Mouse (Mus musculus) lung, postnatal 0 days (tissue): ENCODE measurements around the gene Slc38a9. TPM values are rescaled to one million over a fixed set of nuclear protein-coding genes. Genes with fewer than 3 reads are reported as not detected.

ENCODE experiments used
- ATAC-seq: fragments of 200-750 bp; cut with Nextera tagmentation; 2 replicates; pipeline ENCODE4 v1.8.0; 2017; ENCODE audit warnings: moderate library complexity
- DNase-seq: peaks from one replicate; pipeline ENCODE4 v3.0.0-alpha.2; 2016; ENCODE audit warnings: low spot score
- H3K27ac ChIP-seq: fragments of 300-500 bp; sonication (generic); 2 replicates; pipeline ENCODE4 v1.5.1; 2014; ENCODE audit warnings: antibody characterized with exemption, mild to moderate bottlenecking, low read length, mixed read lengths
- H3K27me3 ChIP-seq: fragments of 300-500 bp; sonication (generic); replicated peaks from 2 replicates; pipeline ENCODE4 v1.6.1; 2014; ENCODE audit warnings: low read length, mixed read lengths; ENCODE audit not compliant: insufficient read depth
- H3K36me3 ChIP-seq: fragments of 300-500 bp; sonication (generic); 2 replicates; pipeline ENCODE4 v1.6.1; 2014; ENCODE audit warnings: low read length, mixed read lengths; ENCODE audit not compliant: insufficient read depth
- H3K4me1 ChIP-seq: fragments of 300-500 bp; sonication (generic); 2 replicates; pipeline ENCODE4 v1.6.1; 2014; ENCODE audit warnings: antibody characterized with exemption, low read depth, low read length, mixed read lengths; ENCODE audit not compliant: insufficient read depth
- H3K4me2 ChIP-seq: fragments of 300-500 bp; sonication (generic); replicated peaks from 2 replicates; pipeline ENCODE4 v1.6.1; 2014; ENCODE audit warnings: low read depth, mild to moderate bottlenecking, low read length, moderate library complexity, mixed read lengths
- H3K4me3 ChIP-seq: fragments of 300-500 bp; sonication (generic); 2 replicates; pipeline ENCODE4 v1.5.1; 2014; ENCODE audit warnings: low read depth, low read length
- H3K9ac ChIP-seq: fragments of 300-500 bp; sonication (generic); replicated peaks from 2 replicates; pipeline ENCODE4 v1.6.1; 2014; ENCODE audit warnings: low read depth, mild to moderate bottlenecking
- H3K9me3 ChIP-seq: fragments of 300-500 bp; sonication (generic); 2 replicates; pipeline ENCODE4 v1.6.1; 2016; ENCODE audit warnings: low read length, mixed read lengths
- CTCF ChIP-seq: IDR thresholded peaks from 2 replicates; pipeline ENCODE4 v1.5.1; 2016; ENCODE audit warnings: antibody characterized with exemption, mild to moderate bottlenecking
- EP300 ChIP-seq: IDR thresholded peaks from 2 replicates; pipeline ENCODE4 v1.6.1; 2016; ENCODE audit warnings: antibody characterized with exemption, mild to moderate bottlenecking, control low read depth
- WGBS: fragments of 180-500 bp; shearing (Covaris S2); extraction: QIAGEN DNeasy Blood & Tissue Kit; methylation state at CpG from one replicate; pipeline ENCODE4 v1.1.7; 2014; 5-methylcytosine and 5-hydroxymethylcytosine counted together
- polyA plus RNA-seq: library from polyadenylated mRNA; unstranded; fragments of >200 nt; fragmentation: Nextera tagmentation; extraction: Ambion mirVana; gene quantifications from 2 replicates; pipeline ENCODE4 v1.2.1, GENCODE M21; 2015

Slc38a9 gene
- polyA plus RNA-seq: 15.3 and 15.7 TPM in 2 replicates

DNA sequence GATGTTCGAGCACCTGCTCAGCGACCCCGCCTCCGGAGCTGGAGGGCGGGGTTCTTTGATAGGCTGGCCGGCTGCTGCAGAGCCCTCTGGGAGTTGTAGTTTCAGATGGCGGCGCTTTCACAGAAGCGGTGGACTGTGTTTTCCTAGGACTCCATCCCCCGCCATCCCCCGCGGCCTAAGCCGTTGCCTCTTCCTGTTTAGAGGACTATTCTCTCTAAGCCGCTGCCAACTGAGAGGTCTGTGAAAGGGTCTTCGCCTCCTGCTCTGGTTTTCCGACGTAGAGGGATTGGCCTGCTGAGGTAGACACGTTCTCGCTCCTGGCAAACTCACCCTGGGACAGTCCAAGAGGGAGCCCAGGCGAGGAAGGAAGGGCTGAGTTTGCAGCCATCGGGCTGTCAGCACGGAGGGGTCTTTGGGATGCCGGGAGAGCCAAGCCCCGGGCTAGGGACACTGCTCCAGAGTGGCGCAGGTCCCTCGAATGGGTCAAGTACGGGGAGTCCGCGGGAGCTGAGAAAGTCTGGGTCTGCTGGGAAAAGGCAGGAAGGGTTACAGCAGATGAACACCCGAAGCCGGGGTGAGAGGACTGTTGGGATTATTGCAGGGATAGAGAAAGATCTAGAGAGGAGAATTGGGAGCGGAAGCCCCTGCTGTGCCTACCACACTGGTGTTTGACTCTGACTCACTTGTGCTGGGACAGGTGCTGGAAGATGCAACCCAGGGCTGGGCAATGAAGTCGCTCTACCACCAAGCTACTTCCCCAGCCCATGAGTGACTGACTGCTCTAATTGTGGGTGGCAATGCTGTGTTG lies at the start of gene Slc38a9:
TSS of gene Slc38a9 (plus strand) at position 178 of the 808 bp plus-strand sequence.
- Histone ChIP-seq H3K4me3 (peak within 1 kb of the TSS; percentile 71), H3K4me1 (no peaks in the 10 kb centered on the region), H3K9me3 (no peaks in the 10 kb centered on the region), H3K36me3 (no peaks in the 10 kb centered on the region), H3K27me3 (no peaks in the 10 kb centered on the region), H3K4me2 (peak within 1 kb of the TSS; percentile 74), H3K9ac (peak within 1 kb of the TSS; percentile 69), H3K27ac (no peak within 1 kb of the TSS)
- ATAC-seq (peak; percentile 100), DNase-seq (peak; percentile 97)
- TF ChIP-seq CTCF (no peak), EP300 (no peak)
- WGBS: under 1% methylated on average over 33 of the region's 33 CpGs

DNA sequence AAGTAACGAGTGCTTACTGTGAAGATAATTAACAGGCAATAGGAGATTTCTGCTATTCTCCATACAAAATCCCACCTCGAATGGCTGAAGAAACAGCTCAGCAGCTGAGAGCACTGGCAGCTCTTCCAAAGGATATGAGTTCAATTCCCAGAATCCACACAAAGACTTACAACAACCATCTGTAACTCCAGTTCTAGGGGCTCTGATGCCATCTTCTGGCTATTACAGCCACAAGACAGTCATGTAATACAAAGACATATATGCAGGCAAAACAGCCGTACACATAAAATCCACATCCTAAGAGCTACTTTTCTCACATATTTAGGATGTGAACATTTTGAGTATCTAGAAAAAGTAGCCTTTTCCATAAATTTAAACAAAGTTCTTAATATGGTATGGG lies 39.0 kb upstream of the Slc38a9 start:
- H3K4me1 ChIP-seq: no peaks in the 10 kb centered on the region
- H3K4me3 ChIP-seq: no peak overlapping the region
- no peaks in the 10 kb centered on the region for H3K27me3 ChIP-seq
- H3K9me3 ChIP-seq: no peaks in the 10 kb centered on the region
- H3K9ac ChIP-seq: no peak overlapping the region
- DNase-seq (peak; percentile 32), ATAC-seq (peak; percentile 41; the same call in 1 of the 2 replicates)
- no peaks in the 10 kb centered on the region for H3K36me3 ChIP-seq
- H3K4me2 ChIP-seq: no peak overlapping the region
- no peak for TF ChIP-seq EP300
- TF ChIP-seq CTCF: peak; percentile 51
- no peak overlapping the region for H3K27ac ChIP-seq
- WGBS: 52% methylated on average over 3 of the region's 3 CpGs

DNA sequence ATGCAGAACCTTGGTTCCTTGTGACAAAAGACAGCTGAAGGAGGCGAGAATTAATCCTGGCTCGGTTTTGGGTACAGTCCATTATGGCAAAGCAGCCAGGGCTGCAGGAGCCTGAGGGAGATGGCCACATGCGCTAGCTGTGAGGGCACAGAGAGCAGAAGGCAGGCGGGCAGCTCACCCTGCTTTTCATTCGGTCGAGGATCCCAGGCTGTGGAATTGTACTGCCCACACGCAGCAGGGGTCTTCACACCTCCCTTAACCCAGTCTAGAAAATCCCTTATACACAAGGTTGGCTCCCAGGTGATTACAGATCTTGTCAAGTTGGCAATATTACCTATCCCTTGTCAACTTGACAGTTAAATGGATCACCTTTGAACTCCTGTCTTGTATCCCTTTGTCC lies 36.9 kb upstream of the Slc38a9 start:
- Histone ChIP-seq H3K27ac (no peak overlapping the region), H3K36me3 (no peaks in the 10 kb centered on the region), H3K4me2 (no peak overlapping the region), H3K9ac (no peak overlapping the region), H3K4me3 (no peak overlapping the region), H3K9me3 (no peaks in the 10 kb centered on the region), H3K4me1 (no peaks in the 10 kb centered on the region), H3K27me3 (no peaks in the 10 kb centered on the region)
- DNase-seq (no peak), ATAC-seq (no peak)
- TF ChIP-seq EP300: no peak
- no peak for TF ChIP-seq CTCF
- WGBS: 53% methylated on average over 7 of the region's 7 CpGs

GRCm38 (mm10) chr13:112624622-112625021 lies 35.9 kb upstream of the Slc38a9 start:
- H3K4me1 ChIP-seq: no peaks in the 10 kb centered on the region
- H3K9ac ChIP-seq: no peak overlapping the region
- WGBS: 65% methylated on average over 3 of the region's 3 CpGs
- H3K27ac ChIP-seq: no peak overlapping the region
- H3K27me3 ChIP-seq: no peaks in the 10 kb centered on the region
- no peak for ATAC-seq
- H3K4me3 ChIP-seq: no peak overlapping the region
- no peak overlapping the region for H3K4me2 ChIP-seq
- no peak for DNase-seq
- no peaks in the 10 kb centered on the region for H3K9me3 ChIP-seq
- TF ChIP-seq CTCF: no peak
- no peak for TF ChIP-seq EP300
- H3K36me3 ChIP-seq: no peaks in the 10 kb centered on the region

GRCm38 (mm10) chr13:112625566-112625965 lies 35.0 kb upstream of the Slc38a9 start:
- no peak for DNase-seq
- no peak overlapping the region for H3K27ac ChIP-seq
- TF ChIP-seq CTCF: no peak
- no peak for TF ChIP-seq EP300
- H3K4me3 ChIP-seq: no peak overlapping the region
- no peaks in the 10 kb centered on the region for H3K4me1 ChIP-seq
- no peak overlapping the region for H3K4me2 ChIP-seq
- H3K9me3 ChIP-seq: no peaks in the 10 kb centered on the region
- H3K9ac ChIP-seq: no peak overlapping the region
- no peaks in the 10 kb centered on the region for H3K27me3 ChIP-seq
- no peaks in the 10 kb centered on the region for H3K36me3 ChIP-seq
- no peak for ATAC-seq

- ATAC-seq (no peak), DNase-seq (no peak)
- H3K4me1 ChIP-seq: no peaks in the 10 kb centered on the region
- H3K27ac ChIP-seq: no peak overlapping the region
- H3K9me3 ChIP-seq: no peaks in the 10 kb centered on the region
- no peaks in the 10 kb centered on the region for H3K27me3 ChIP-seq
- H3K36me3 ChIP-seq: no peaks in the 10 kb centered on the region
- no peak overlapping the region for H3K4me3 ChIP-seq
- 48% methylated on average over 7 of the region's 7 CpGs for WGBS
- no peak overlapping the region for H3K9ac ChIP-seq
- TF ChIP-seq CTCF: no peak
- TF ChIP-seq EP300: no peak
- H3K4me2 ChIP-seq: no peak overlapping the region
Observed at GRCm38 (mm10) chr13:112635174-112635837, 25.2 kb upstream of the Slc38a9 start.
